Mouse (Mus musculus) retina, postnatal 1 day (tissue): ENCODE results near the gene Ly6g5c.

ENCODE experiments used
- DNase-seq: peaks from one replicate; pipeline ENCODE4 v3.0.0-alpha.2; 2012

Gene Ly6g5c

GRCm38 (mm10) chr17:35146139-35146538 lies 38.1 kb downstream of the Ly6g5c start:
- no peak for DNase-seq

- no peak for DNase-seq
Observed at GRCm38 (mm10) chr17:35147348-35147747, 39.3 kb downstream of the Ly6g5c start.

- DNase-seq, result no peak
Observed at GRCm38 (mm10) chr17:35147922-35148639, 40.0 kb downstream of the Ly6g5c start.

GRCm38 (mm10) chr17:35152121-35152520 lies 44.0 kb downstream of the Ly6g5c start:
- no peak for DNase-seq

GRCm38 (mm10) chr17:35153077-35153476 lies 45.0 kb downstream of the Ly6g5c start:
- DNase-seq, result no peak

- no peak for DNase-seq
Observed at GRCm38 (mm10) chr17:35153931-35154330, 45.9 kb downstream of the Ly6g5c start.

GRCm38 (mm10) chr17:35154616-35155015 lies 46.5 kb downstream of the Ly6g5c start:
- DNase-seq, result no peak

- no peak for DNase-seq
Observed at GRCm38 (mm10) chr17:35155451-35155850, 47.4 kb downstream of the Ly6g5c start.

- DNase-seq, result no peak
Observed at GRCm38 (mm10) chr17:35156461-35157200, 48.6 kb downstream of the Ly6g5c start.

GRCm38 (mm10) chr17:35157254-35157653 lies 49.2 kb downstream of the Ly6g5c start:
- no peak for DNase-seq

GRCm38 (mm10) chr17:35157661-35158175 lies 49.6 kb downstream of the Ly6g5c start:
- DNase-seq, result no peak

GRCm38 (mm10) chr17:35158850-35159593 lies 50.9 kb downstream of the Ly6g5c start:
- no peak for DNase-seq

- no peak for DNase-seq
Observed at GRCm38 (mm10) chr17:35159638-35160037, 51.6 kb downstream of the Ly6g5c start.

- DNase-seq, result no peak
Observed at GRCm38 (mm10) chr17:35161421-35161820, 53.3 kb downstream of the Ly6g5c start.
